Mouse (Mus musculus): ENCODE measurements around the gene Bclaf1. TPM values are rescaled to one million over a fixed set of nuclear protein-coding genes. Genes with fewer than 3 reads are reported as not detected.

Gene Bclaf1
- total RNA-seq, 4 experiments from 2014 or later = 99.7 to 159 (median 118) TPM

DNA sequence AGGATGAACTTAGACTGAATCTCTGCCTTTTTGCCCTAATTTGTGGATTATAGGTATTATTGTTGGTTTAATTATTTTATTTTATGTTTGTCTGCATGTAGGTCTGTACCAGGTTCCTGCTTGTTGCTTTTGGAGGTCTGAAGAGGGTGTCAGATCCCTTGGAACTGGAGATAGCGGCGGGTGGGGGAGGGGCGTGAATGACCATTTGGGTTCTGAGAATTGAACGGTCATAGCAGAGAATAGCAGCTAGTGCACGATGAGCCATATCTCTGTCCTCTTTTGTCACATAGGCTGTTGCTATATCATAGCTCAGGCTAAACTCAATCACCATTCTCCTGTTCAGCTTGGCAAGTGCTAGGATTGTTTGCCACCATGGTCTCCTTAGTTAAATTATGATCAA, 5.2 kb downstream of the Bclaf1 start:
- DNase-seq = no peak

- DNase-seq = no peak
Observed at GRCm38 (mm10) chr10:20326226-20326625, 14.0 kb downstream of the Bclaf1 start.

DNA sequence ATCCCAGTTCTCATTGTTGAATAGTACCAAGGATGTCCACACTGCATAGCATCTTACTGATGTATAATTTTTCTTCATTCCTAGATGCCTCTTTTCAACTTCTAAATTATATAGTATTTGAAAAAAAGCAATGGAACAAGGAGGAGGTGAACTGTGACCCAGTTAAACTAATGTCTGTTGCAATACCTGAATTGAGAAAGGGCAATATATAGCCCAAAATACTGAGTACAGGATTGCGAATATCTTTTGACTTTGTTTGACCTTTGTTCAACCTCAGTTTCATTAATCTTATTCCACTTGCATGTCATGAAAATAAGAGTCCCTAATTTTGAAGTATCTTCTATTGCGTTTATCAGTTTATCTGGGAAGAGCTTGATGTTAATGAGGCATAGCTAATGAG, 19.0 kb downstream of the Bclaf1 start:
- no peak for DNase-seq

GRCm38 (mm10) chr10:20337872-20338271, 25.6 kb downstream of the Bclaf1 start:
- DNase-seq = no peak

DNA sequence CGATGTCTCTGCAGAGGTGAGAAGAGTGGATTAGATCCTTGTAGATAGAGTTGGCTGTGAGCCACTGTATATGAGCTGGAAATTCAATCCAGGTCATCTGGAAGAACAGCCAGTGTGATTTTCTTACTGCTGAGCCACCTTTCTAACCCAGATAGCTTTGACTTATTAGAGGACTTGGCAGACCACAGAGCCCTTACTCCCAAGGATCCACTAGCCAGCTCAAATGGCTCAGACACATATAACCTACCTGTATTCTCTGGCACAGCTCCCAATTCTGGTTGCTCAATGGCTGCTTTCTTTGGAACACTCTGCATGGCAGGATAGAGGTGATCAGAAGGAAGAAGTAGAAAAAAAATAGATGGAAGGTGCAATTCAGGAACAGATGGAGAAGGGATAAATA, 33.5 kb downstream of the Bclaf1 start:
- DNase-seq = no peak

DNA sequence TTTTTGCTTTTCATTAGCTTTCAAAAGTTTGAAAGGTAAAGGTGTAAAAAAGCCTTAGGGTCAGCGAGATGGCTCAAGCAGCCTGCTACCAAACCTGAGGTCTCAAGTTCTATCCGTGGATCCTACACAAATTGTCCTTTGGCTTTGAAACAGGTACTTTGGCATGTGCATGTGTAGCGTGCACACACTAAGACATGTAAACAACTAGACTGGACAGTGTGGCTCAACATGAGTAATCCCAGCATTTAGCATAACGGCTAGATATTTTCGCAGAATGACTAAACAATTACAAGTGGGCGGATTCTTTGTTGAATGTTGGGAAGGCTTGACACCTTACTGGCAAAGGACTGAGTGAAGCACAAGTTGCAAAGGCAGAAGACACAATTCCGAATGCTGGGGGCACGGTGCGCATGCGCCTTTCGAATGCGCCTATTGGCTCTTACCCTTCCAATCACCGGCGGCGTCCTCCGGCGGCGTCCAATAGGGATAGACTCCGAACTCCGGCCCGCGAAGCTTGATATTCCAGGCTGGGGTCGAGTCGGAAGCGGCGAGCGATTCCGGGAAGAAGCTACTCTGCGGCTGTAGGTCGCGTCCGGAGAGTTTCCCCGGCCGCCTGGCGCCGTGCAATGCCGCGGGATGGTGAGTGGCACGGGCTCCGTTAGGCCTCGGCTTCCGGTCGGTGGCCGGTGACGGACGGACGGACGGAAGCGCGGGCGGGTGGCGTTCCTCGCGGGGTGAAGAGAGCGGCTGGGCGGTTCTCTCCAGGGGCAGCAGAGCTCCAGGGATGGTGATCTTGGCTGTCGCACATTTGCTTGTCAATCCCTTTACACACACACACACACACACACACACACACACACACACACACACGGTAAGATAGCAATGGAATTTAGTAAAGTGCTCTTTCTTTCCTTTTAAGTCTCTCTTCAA, 35.3 kb downstream of the Bclaf1 start, which contains the start of gene Mtfr2:
TSS of gene Mtfr2 (plus strand) at position 486 of the 930 bp plus-strand sequence.
- peak; percentile 92 for DNase-seq

DNA sequence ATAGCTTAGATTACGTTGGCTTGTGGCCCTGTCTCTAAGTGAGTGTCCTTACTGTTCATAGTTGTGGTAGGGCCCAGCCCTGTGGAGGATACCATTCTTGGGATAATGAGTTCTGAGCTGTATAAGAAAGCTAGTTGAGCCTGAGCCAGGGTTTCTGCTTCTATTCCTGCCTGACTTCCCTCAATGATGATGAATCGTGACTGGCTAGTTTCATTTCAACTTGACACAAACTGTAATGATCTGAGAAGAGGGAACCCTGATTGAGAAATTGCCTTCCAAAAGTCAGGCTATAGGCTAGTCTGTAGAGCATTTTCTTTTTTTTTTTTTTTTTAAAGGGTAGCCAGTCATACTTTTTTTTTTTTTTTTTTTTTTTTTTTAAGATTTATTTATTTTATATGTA, 36.6 kb downstream of the Bclaf1 start:
- no peak for DNase-seq

- DNase-seq = no peak
Observed at GRCm38 (mm10) chr10:20361542-20362449, 49.5 kb downstream of the Bclaf1 start.

- DNase-seq = no peak
Observed at GRCm38 (mm10) chr10:20362450-20363118, 50.3 kb downstream of the Bclaf1 start.

DNA sequence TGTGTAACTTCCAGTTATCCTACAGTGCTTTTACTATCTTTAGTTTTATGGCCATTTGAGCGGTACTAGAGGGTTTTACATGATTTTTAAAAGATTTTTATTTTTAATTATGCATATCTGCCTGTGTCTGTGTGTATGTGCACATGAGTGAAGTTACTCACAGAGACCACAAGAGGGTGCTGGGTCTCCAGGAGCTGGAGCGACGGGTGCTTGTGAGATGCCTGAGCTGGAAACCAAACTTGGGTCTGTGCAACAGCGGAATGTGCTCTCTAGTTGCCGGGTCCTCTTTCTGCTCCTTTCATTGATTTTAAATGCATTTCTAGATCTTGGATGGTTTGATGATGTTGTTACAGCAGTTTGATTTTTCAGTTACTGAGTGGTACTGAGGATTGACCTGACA, 59.8 kb downstream of the Bclaf1 start:
- no peak for DNase-seq

- DNase-seq = no peak
Observed at GRCm38 (mm10) chr10:20377621-20378020, 65.4 kb downstream of the Bclaf1 start.

GRCm38 (mm10) chr10:20379071-20379735, 66.9 kb downstream of the Bclaf1 start:
- no peak for DNase-seq

GRCm38 (mm10) chr10:20380798-20381197, 68.5 kb downstream of the Bclaf1 start:
- no peak for DNase-seq

DNA sequence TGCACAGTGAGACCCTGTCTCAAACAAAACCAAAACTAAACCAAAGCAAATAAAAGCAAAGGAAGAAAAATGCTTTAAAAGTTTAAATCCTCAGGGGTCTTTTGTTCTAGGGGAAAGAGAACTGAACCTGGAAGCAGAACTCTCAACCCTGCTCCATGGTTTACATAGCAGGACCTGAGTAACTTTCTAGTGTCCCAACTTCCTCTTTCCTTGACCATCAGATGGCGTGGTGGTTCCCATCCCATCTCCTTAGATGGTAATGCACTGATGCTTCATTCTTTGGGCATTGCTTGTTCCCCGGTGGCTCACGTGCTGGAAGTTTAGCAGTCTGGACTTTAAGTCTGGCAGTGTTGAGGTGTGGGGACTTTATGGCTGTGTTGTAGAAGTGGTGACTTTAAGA, 69.1 kb downstream of the Bclaf1 start:
- DNase-seq = no peak

DNA sequence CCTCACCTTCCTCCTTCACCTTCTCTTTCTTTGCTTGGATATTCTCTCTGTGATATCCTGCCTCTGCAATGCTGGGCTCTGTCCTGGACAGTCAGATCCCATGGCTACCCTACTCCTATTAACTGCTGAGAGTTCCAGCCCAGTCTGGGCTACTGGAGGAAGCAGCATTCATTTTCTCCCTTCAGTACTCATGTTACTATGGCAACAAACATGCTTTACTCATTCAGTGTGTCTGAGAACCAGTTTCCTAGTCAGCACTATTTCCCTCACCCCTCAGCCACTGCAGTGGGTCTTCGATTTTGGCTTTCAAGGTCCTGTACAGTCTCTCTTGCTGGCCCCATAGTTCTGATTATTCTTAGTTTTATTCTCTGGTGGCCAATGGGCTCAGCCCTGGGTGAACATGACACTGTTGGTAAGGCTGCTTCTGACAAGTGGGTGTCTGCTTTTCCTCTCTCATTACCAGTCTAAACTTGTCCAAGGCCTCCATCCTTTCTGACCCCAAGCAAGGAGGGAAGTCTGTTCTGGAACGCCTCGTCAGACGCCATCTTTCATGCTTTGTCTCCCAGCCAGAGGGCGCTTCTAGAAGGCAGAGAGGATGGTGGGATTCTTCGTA, 70.6 kb downstream of the Bclaf1 start:
- DNase-seq = no peak

DNA sequence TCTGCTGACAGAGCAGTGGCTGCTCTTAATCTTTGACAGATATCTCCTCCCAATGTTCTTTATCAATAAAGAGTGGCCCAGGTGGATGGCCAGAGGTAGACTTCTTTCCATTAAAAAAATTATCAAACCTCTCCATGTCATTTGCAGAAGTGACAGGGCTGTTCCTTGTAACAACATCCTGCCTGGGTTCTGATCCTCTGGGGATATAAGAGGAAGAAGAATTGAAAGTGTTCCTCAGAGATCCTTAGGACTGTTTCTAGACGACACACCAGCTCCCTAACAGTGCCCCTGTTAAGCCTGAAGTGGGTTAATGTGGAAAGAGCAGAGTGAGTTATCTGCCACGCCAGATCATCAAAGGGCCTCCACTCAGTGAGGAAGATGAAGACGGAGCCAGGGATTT, 78.3 kb downstream of the Bclaf1 start:
- no peak for DNase-seq

Small RNA genes within 50 kb of the gene (microRNA-seq; reads per million reads assigned to microRNA genes)
- gene Mir6413 = 0 reads per million in 2 experiments

Other genes starting within 250 kb of the Bclaf1 start
- gene Map7, start 164.0 kb upstream of the Bclaf1 start, total RNA-seq (2022) = 10 to 100 TPM; 15.5 to 35.4 (median 22.3) TPM
- 1 to 10 TPM in 1 of 4 experiments, under 1 TPM in 3; 0.24 to 1.0 (median 0.52) TPM for gene Mtfr2, start 35.3 kb downstream of the Bclaf1 start, total RNA-seq (2022)

Measured in adrenal gland, adult 8-10 months (tissue).